19 mouse cellular contexts compared by ENCODE assay signal in genomic region chr7:79336362-79336910, GRCm38 (mm10). TPM values are rescaled to one million over a fixed set of nuclear protein-coding genes. Genes with fewer than 3 reads are reported as not detected.
DNase-seq lines count a peak whose midpoint lies in the region; TF ChIP-seq lines count a peak whose summit lies in the region.
"Had no signal": no experiment of that assay in that cellular context is flagged by ENCODE, and none has a peak within 500 bp of the region (broad histone marks: within the 10 kb centered on the region; RNA-seq: fewer than 3 reads in every experiment).

No protein-coding gene starts in this region.

- intact Hi-C loops in left cerebral cortex, adult 2 months (cut with DNase I), result no loop called here
- intact Hi-C loops in left cerebral cortex, postnatal 4 days (cut with DNase I), result no loop called here

- H3K9me3 ChIP-seq in limb, embryonic 10.5 days (replicated peaks), result no peaks in the 10 kb centered on the region
- H3K9me3 ChIP-seq: forebrain, embryonic 13.5 days; hindbrain, embryonic 13.5 days; limb, embryonic 13.5 days had no signal

- no peaks in the 10 kb centered on the region for H3K27me3 ChIP-seq in C2C12 (ENCODE audit: control insufficient read depth, insufficient read depth, insufficient read length)
- H3K27me3 ChIP-seq in limb, embryonic 10.5 days (ENCODE audit: low read depth, poor library complexity, severe bottlenecking), result no peaks in the 10 kb centered on the region
- H3K27me3 ChIP-seq: forebrain, embryonic 13.5 days; hindbrain, embryonic 13.5 days; limb, embryonic 13.5 days had no signal

- no peak overlapping the region for H3ac ChIP-seq in C2C12 (ENCODE audit: control insufficient read depth, insufficient read length, low read depth)

- DNase-seq in left cerebral cortex, adult 2 months (ENCODE audit: extremely low spot score in 1 of 2, low spot score in 2 of 2), result peak in 1 of 2 experiments; percentile 57
- DNase-seq in left cerebral cortex, postnatal 4 days, result no peak
- DNase-seq in 3T3-L1 (ENCODE audit: low read depth, low spot score), result peak; percentile 84
- DNase-seq in right cerebral cortex, postnatal 25 days, result peak; percentile 67
- no peak for DNase-seq in ovary, postnatal 14 days (ENCODE audit: low spot score)
- no peak for DNase-seq in limb, embryonic 10.5 days (ENCODE audit: low spot score)
- DNase-seq: cerebellum, adult 18-20 months; gastrocnemius, postnatal 14 days; kidney, postnatal 10 days; thymus, postnatal 4 days had no signal

- no peaks in the 10 kb centered on the region for H3K4me1 ChIP-seq in limb, embryonic 10.5 days
- H3K4me1 ChIP-seq: forebrain, embryonic 13.5 days; hindbrain, embryonic 13.5 days; limb, embryonic 13.5 days had no signal

- 98% methylated on average over 8 of the region's 8 CpGs for WGBS in limb, embryonic 10.5 days

- H3K27ac ChIP-seq in left cerebral cortex, adult 2 months, result peak overlapping the region; percentile 83
- no peak overlapping the region for H3K27ac ChIP-seq in limb, embryonic 10.5 days
- H3K27ac ChIP-seq: forebrain, embryonic 13.5 days; hindbrain, embryonic 13.5 days; limb, embryonic 13.5 days had no signal

- TF ChIP-seq CTCF in left cerebral cortex, adult 2 months (IDR thresholded peaks at IDR 0.05), result no peak
- TF ChIP-seq CTCF in C2C12 (IDR thresholded peaks at IDR 0.05; ENCODE audit: control insufficient read depth, insufficient read depth, insufficient read length), result no peak

- H3K79me2 ChIP-seq in C2C12 (ENCODE audit: control insufficient read depth, insufficient read depth), result peaks cover 19% of the 10 kb centered on the region

- no peak overlapping the region for H3K4me3 ChIP-seq in left cerebral cortex, adult 2 months
- H3K4me3 ChIP-seq in C2C12 (ENCODE audit: insufficient read depth, poor library complexity, severe bottlenecking), result no peak overlapping the region
- no peak overlapping the region for H3K4me3 ChIP-seq in limb, embryonic 10.5 days
- H3K4me3 ChIP-seq: forebrain, embryonic 13.5 days; hindbrain, embryonic 13.5 days; limb, embryonic 13.5 days had no signal

- peaks cover 20% of the 10 kb centered on the region for H3K36me3 ChIP-seq in C2C12 (ENCODE audit: control insufficient read depth, insufficient read depth)
- H3K36me3 ChIP-seq in limb, embryonic 10.5 days, result peaks cover 17% of the 10 kb centered on the region

- H3K79me3 ChIP-seq in C2C12 (ENCODE audit: low read depth), result peaks cover 9% of the 10 kb centered on the region

TF ChIP-seq in C2C12, 6 proteins besides CTCF, POLR2A, EP300 and RAD21:
- TF ChIP-seq CEBPB (IDR thresholded peaks at IDR 0.05; ENCODE audit: low read depth) (peak; percentile 16), MYOD1 (IDR thresholded peaks at IDR 0.05; ENCODE audit: control insufficient read depth, insufficient read length, low read depth) (peak; percentile 98), MAX (IDR thresholded peaks at IDR 0.05) (no peak), FOSL1 (IDR thresholded peaks at IDR 0.05; ENCODE audit: insufficient read depth, low read length, poor library complexity, severe bottlenecking) (peak; percentile 73), USF1 (IDR thresholded peaks at IDR 0.05; ENCODE audit: low read depth) (no peak)

RNA-seq across cellular contexts. Expression of gene Rlbp1, which starts 50.4 kb away (rescaled TPM):
- 10 to 100 TPM; 21.7 to 22.1 TPM for total RNA-seq in left cerebral cortex, adult 2 months (2021)
- 10 to 100 TPM; 45.0 to 49.2 TPM for total RNA-seq in left cerebral cortex, postnatal 4 days (2021)
- polyA plus RNA-seq in C2C12 (2012; fragmentation: generic; extraction: Trizol), result 0.04 TPM
- 0.21 and 0.33 TPM in 2 replicates for polyA plus RNA-seq in limb, embryonic 10.5 days (2016; fragmentation: Nextera tagmentation; extraction: Ambion mirVana)
- total RNA-seq: common myeloid progenitor, adult 5-6 weeks; gastrocnemius, postnatal 14 days; megakaryocyte-erythroid progenitor cell, adult 5-6 weeks; monocyte, adult 5-6 weeks; neutrophil, adult 5-6 weeks had no signal
- polyA plus RNA-seq: small intestine, adult 2 months had no signal

RNA-seq across cellular contexts. Expression of gene Fanci, which starts 55.3 kb away (rescaled TPM):
- total RNA-seq in left cerebral cortex, adult 2 months (2021), result 1 to 10 TPM in 1 of 2 experiments, under 1 TPM in 1; 0.56 to 1.4 TPM
- total RNA-seq in left cerebral cortex, postnatal 4 days (2021), result 1 to 10 TPM; 2.0 to 2.4 TPM
- 4.3 TPM for polyA plus RNA-seq in C2C12 (2012; fragmentation: generic; extraction: Trizol)
- 19.7 and 22.4 TPM in 2 replicates for polyA plus RNA-seq in limb, embryonic 10.5 days (2016; fragmentation: Nextera tagmentation; extraction: Ambion mirVana)

Comparison
In these comparisons a context has a peak if more than half of its experiments do, and no peak if none do; other contexts are left out.
1. DNase-seq: peak in 3T3-L1 (single experiment) and right cerebral cortex, postnatal 25 days (single experiment); none in left cerebral cortex, postnatal 4 days (single experiment), ovary, postnatal 14 days (single experiment) and limb, embryonic 10.5 days (single experiment).